Mouse (Mus musculus) granulocyte monocyte progenitor cell, adult 5-6 weeks (primary cell): Measurements from ENCODE around the gene Ppox. TPM values are rescaled to one million over a fixed set of nuclear protein-coding genes. Genes with fewer than 3 reads are reported as not detected.

Source experiments
- ATAC-seq: replicated peaks from 2 replicates; pipeline ENCODE4 v1.8.0; 2016; ENCODE audit warnings: mild to moderate bottlenecking, moderate TSS enrichment, inconsistent platforms; ENCODE audit not compliant: poor library complexity, severe bottlenecking
- total RNA-seq, 2 experiments: library from RNA; stranded (forward) in 1 of 2; stranded (reverse) in 1 of 2; fragments of 200-712, 200-1000 nt in 1 of 2; fragments of >200 nt in 1 of 2; fragmentation: Nextera tagmentation in 1 of 2; gene quantifications; 2 replicates each; pipeline ENCODE4 v1.2.3; 2014 to 2017

Ppox gene
- total RNA-seq, 2 experiments from 2014 or later: 22.5 to 25.3 TPM

DNA sequence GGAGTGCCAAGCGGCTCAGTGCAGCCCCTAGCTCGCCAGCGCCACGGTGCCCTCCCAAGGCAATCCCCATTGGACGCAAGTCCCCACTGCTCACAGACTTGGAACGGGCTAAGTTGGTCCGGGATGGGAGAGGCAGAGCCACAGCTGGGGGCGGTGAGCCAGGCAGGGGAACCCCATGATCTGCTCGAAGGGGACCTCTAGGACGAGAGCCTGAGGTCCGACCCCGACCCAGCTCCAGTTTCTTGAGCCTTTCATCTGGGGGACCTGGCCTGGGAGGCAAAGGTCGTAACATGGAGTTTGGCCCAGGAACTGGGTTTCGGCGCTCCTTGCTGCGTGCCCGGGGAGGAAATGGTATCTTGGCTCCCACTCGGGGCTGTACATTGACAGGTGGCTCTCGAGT is 5.5 kb upstream of the Ppox start:
- no peak for ATAC-seq

DNA sequence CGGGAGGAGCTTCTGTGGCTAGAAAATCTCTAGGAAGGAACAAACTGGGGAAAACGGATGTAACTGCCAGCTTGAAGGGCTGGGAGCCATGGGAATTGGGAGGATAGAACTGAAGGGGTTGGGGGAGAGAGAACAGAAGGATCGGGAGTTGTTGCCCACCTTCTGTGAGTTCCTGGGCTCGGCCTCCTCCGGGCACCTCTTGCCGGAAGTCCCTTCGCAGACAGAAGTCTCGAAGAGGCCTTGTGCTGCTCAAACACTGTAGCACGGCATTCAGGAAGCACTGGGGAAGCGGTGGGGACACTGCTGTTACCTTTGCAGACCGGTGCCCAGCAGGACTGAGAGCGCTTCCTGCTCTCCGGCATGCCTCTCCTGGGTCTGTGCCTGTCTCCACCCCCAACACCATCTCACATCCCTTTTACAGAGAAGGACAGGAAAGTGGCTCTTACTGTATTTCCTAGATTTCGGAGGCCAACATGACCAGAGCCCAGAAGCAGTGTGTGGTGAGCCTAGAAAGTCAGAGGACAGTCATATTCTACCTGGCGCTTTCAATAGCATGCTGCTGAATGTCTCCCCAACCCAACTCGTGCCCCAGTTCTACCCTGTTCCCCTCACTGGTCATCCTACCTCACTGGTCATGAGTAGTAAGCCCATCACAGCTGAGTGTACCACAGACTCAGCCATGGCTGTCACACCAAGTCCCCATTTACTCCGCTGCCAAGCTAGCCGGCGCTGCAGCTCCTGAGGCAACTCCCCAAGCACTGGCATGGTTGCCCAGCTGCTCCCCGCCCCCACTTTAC is 4.3 kb upstream of the Ppox start:
- no peak for ATAC-seq

DNA sequence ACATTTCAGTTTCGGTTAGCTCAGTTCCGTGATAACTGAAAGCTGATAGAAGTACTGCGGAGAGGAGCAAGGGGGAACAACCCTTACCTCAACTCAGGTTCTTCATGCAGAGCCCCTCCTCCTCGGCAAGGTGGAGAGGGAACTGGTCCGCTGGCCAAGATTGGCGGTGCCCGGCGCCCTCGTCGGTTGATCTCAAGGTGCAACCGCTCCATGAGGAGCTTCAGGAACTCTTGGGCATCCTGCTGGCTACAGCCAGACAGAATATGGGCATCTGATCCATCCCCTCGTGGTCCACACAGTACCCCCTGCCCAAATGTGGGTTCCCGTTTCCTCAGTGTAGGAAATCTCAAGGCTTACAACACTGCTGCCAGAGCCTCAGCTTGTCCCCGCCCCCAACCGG is 3.5 kb upstream of the Ppox start:
- ATAC-seq: no peak

DNA sequence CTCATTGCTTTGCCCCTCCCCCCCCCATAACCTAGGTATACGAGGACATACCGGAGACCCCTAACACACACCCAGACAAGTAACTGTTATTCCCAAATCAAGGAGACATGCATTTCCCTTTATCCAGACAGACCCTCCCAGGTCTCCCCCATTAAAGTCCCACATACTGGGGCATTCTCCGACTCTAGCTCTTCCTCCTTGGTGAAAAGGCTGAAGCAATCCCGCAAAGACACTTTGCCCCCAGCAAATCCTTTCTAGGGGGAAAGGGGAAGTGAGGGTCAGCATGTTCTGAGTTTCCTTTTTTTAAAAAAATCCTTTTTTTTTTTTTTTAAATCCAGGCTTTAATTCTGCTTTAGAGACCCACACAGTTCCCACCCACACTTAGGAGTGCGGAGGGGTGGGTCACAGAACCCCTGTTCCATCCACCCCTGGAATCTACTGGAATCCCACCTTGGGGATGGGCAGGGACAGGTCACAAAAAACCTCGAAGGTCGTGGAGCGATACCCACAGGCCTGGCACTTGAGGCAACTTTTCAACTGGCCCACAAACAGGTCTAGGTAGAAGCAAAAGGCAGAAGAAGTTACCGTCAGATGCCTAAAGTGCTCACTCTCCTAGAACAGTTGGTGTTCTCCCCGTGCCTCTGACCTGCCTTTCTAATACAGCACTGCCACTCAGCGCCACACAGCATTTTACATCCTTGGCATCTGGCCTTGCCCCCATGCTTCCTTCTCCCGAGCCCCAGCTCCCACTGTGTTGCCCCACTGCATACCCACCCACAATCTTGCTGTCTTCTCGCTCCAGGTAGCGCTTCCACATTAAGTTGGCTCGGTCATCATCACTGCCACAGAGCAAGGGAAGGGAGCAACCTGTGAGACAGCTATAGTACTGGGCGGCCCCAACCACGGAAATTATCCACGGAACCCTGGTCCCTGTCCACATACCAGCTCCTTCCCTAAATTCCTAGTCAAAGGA is 2.5 kb upstream of the Ppox start:
- peak; percentile 20; the same call in 1 of the 2 replicates for ATAC-seq

DNA sequence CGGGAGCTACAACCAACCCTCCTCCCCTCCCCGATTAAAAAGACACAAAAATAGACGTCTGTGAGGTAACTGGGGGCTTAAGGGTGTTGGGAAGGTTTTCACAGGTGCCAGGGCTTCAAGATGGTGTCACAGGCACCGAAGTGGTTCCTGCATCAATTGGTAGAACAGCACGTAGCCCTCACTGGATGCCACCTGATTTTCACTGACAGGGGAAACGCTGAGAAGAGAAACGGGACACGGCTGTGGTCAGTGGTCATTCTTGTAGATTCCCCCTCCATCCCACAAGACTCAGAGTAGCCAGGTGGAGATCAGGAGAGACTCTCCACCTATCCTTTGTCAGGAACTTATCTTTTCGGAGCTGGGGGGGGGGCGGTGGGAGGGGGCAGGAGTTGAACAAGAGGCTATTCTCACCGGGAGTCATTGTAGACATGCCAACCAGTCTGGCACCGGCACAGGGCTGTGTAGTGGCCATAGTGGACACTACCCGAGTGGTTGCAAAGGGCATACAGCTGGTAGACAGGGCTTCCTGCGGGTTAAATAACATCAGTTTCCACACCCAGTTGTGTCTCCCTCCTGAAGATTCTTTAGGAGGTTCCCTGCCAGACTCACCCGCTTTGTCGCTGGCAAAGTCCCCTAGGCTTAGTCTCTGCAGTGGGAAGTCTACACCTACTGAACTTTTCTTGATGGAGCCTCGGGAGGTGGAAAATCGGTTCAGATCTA is 1.3 kb upstream of the Ppox start:
- ATAC-seq: no peak

DNA sequence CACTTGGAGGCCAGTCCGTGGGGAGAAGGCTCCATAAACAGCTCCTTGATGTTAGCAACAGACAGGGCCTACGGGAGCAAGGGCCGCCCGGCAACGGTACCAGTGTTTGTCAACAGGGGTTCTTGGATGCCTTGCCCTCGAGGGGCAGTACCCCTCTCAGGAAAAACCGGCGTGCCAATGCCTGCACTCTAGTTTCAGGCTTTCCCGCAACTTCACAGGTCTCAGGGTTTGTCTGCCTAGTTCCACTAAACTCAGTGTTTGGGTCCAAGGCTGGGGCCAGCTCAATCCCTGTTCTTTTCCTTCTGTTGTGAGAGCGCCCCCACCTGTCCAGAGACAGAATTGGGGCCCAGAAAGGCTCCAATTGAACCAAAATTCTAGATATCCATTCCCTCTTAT is 540 bp upstream of the Ppox start:
- ATAC-seq: peak; percentile 40

DNA sequence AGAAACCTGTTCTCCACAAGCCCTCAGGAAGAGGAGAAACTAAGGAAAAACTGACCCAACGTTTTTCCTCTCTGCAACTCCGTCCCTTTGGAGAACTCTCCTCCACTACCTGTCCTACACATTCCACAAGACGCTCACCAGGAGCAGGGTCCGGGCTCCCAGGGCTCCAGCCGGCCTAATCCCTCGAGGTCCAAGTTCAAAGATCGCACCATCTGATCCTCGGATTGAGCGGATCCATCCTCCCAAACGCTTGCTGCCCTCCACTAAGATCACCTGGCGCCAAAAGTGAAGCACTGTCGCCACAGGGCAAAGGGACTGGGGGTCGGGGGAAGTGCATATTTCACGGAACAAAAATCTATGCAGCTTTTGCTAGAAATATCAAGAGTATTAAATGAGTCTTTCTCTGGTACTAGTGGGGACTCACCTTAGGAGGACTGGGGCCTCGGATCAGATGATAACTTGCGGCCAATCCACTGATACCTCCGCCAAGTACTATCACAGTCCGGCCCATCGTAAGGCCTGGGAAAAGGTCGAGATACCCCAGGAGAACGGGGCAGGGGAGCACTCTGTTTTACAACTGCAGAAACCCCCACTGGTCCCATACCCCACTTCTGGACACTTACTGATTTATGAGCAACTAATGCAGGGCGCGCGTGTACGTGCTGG is 603 bp downstream of the Ppox start:
- ATAC-seq: peak; percentile 0; the same call in 1 of the 2 replicates

DNA sequence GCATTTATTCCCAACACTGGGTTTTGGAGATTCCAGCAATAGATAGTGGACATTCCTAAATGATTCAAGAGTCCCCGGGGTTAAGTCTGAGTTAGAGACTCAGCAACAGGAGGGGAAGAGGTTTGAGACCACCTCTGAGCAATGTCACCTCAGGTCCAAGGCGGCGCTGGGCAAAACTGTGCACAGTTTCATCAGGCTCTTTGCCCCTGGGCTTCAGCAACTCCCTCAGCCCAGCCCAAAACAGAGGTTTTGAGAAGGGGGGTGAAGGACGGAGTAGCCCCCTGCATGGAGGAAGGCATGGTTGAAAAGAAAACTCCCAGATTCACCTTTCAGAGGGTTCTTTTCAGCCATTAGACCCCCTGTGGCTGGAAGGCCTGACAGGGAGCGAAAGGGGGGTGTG is 1.3 kb downstream of the Ppox start:
- ATAC-seq: no peak

DNA sequence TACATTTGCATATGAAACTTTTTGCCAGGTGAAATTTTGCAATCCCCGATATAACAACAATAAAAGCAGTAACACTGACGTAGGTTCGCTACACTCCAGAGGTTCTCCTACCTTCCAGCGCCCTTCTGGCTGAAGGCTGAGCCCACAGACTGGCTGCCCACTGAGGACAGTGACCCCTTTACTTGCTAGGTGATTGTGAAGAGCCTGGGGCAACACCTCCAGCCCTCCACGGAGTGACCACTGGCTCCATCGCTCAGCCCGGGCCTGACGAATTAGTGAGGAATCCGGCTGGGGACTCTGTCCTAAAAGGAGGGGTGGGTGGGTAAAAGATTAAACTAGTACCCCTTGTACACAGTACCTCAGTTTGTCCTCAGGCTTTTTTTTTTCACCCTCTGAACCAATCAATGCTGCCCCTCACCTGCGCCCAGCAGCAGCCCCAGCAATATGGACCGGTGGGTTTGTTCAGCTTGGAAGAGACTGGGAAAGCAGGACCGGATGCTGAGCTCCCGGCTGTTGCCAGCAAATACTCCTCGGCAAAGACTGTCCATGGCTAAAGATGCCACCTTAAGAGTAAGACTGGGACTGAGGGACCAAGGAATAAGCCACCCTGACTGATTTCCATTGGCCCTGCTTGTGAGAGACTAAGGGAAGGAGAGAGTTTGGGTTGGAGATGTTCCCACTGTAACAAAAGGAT is 1.8 kb downstream of the Ppox start:
- no peak for ATAC-seq

DNA sequence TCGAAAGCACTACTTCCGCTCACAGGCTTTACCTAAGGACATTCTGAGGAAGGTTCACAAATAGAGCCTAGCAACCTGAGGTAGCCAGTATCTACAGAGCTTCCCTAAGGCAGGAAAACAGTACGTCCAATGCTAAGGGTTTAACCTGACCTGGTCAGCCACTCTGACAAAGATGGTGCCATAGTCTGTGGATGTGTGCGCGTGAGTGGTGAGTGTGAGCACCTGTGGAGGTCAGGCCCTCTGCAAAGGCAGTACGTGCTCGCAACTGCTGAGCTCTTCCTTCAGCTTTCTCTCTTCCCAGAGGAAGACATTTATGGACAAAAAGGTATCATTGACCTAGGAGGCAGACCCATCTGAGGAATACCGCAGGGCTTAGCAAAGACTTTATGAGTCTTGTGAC is 2.5 kb downstream of the Ppox start:
- ATAC-seq: no peak

DNA sequence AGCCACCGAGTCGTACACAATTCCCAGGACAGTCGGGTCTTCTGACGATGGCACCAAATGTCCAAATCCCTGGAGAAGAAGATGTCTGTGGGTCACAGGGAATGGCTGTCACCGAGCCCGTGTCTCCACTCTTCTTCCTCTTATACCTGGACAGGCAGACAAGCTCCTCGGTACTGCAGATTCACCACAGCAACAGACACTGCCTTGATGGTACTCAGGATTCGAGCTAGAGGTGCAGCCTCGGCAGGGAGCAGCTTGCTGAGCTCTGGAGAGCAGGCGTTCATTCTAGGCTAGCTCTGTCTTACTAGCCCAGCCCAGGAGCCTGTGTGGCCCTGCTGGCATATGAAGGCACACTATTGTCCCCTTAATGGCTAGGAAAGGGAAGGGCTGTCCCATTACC is 3.2 kb downstream of the Ppox start:
- ATAC-seq: no peak

DNA sequence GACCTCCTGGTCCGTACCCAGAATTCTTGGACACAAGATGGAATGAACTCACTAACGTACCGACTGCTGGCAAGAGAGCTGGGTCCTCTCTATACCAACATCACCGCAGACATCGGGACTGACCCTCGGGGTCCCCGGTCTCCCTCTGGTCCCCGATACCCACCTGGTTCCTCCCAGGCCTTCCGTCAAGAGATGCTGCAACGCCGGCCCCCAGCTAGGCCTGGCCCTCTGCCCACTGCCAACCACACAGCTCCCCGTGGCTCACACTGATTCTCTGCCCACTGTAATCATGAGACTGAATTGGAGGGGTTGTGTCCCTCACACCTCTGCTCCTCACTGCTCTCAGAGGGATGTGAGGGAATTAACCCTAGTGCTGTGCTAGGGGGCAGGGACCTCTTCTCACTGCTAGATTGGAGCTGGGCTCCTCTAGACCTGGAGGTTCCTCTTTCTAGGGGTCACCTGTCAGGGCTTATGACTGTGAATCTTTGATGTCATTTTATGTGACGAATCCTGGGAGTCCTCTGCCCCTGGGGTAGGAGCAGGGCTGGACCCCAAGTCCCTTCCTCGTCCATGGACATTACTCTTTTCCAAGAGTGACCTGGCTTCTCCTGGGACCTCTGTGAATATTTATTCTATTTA is 4.8 kb downstream of the Ppox start:
- no peak for ATAC-seq

DNA sequence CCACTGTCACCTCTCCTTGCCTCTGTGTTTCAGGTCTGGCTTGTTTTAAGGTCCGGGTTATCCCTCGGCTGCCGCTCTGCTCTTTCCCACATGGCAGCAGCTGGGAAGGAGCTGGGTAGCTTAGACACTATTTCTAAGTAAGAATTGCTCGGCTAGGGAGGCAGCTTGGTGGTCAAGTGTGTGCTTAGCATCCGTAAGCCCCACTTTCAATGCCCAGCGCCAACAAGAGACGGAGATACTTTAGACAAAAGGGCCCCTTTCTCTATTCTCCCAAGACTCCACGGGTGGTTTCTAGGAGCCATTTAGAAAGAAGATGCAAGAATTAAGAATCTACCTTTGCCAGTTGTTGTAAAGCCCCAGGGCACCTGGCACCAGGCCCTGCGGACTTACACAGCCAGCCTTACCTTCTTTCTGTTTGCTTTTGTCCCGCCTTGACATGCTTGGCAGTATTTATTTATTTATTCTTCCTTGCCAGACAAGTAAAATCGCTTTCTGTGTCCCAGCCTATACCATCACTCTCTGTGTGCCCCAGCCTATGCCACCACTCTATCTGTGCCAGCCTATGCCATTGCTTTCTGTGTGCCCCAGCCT is 5.7 kb downstream of the Ppox start:
- no peak for ATAC-seq

DNA sequence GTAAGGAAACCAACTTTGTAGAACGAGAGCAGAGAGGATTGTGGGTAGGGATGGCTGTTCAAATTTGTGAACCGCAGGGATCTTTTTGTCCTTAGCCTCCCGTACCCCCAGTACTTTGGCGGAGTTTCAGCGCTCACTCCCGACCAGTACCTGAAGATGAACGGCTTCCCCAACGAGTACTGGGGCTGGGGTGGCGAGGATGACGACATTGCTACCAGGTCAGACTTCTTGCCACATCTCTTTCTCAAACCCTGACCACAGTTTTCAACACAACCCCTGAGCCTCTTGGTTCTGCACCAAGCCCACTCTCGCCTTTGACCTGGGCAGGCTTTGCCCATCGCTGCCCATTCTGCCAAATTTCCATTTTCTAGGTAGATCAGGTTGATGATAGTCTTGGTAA is 6.8 kb downstream of the Ppox start:
- peak; percentile 63 for ATAC-seq

DNA sequence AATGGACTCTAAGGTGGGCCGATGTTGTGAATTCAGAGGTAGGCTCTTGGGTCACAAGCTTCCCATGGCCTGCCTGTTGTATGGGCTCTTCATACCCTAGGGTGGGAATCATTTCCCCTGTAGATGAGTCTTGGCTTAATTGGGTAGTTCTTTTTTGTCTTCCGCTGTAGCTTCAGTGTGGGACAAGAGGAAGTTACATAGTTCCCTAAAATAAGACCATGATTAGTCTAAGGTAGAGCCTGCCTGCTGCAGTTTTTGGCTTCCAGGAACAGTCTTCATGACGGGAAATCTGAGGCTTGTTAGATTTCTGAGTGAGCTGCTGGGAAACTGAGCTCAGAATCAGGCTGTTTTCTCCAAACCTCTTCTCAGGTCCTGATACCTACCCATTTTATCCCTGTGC is 8.9 kb downstream of the Ppox start:
- ATAC-seq: peak; percentile 47

DNA sequence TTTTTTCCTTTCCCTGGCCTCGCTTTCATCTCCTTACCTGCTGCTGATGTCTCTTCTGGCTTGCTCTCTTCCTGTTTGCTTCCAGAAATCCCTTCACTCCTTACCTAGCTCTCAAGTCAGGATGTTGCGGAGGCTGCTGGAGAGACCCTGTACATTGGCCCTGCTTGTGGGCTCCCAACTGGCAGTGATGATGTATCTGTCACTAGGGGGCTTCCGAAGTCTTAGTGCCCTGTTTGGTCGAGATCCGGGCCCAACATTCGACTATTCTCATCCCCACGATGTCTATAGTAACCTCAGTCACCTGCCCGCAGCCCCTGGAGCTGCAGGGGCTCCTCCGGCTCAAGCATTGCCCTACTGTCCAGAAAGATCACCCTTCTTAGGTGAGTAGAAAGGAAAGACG is 9.4 kb downstream of the Ppox start:
- 0 out of 2 replicates have a peak, but pooled peaks have one; percentile 12 for ATAC-seq

DNA sequence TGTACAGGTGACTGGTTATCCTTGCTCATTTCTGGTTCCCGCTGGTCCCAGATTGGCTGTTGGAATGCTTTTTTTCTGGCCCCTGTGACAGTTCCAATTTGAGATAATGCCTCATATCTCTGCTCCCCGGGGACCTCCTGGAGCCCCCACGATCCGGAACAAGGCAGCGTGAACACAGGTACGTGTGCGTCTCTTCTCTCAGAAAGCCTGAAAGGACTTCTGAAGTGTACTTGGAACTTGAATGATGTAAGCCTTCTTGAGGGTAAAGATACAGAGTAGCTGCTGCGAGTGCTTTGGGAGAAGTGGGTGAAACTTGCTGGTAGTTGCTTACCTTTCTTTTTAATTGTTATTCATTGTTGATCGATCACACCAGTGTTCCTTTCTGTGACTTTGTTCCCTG is 9.8 kb downstream of the Ppox start:
- no peak for ATAC-seq

DNA sequence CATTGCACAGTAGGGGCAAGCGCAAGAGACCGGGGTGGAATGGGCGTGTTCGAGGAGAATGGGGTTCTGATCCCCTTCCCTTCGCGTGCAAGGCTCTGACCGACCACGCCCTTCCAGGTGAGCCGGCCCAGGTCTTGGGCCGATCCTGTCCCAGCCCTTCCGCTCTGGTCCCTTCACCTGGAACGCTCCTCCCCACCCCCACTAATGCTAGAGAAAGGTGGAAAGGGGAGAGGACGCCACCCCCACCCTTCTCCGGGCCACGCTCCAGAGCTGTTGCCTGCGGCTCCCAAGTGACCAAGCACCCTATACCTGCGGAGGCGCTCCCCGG is 10.4 kb downstream of the Ppox start:
- ATAC-seq: peak; percentile 28
